Mouse (Mus musculus): ENCODE measurements around the gene Ppil6.

Ppil6 gene

DNA sequence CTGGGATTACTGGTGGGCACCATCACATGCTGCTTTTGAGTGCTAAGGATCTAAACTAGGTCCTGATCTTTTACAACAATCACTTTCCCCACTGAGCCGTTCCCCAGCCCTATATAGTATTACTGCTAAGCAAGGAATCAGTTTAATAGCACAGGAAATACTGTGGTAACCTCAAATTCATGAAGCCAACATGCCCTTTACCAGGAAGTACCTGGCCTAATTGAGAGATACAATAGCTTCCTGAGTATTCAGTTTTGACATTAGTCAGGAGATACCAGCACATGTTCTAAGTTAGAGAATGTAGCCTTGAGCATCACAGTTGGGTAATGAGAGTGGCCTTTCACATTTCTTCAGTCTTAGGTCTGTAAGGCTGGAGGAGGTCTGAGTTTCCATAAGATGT is 46.5 kb downstream of the Ppil6 start:
- no peak for DNase-seq

DNA sequence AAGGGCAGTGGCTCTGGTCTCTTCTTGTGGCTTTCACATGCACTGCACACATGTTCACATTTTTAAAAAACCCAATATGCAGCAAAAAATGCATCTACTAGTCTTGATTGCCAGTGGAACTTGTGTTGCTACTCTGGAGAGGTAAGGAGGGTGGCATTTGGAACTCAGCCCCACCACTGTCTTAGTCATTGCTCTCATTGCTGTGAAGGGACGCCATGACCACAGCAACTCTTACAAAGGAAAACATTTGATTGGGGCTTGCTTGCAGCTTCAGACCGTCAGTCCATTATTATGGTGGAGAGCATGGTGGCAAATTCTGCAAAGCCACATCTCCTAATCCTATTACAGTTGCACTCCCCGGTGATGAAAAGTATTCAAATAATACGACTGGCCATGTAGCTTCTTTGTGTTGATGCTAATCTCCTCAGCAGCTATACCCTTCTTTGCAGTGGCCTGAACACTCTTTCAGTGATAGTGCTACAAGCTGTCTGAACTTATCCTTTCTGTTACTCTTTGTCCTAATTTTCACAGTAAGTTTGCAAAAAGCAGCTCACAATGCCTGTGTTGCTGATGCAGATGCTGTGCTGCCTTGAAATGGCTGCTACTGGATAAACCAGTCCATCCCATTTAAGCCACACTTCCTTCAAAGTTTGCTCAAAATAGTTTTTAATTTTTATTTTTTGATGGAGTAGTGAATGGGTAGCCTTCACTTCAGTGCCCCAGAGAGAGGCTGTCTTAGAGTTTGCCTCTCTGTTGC is 47.2 kb downstream of the Ppil6 start:
- no peak for DNase-seq

DNA sequence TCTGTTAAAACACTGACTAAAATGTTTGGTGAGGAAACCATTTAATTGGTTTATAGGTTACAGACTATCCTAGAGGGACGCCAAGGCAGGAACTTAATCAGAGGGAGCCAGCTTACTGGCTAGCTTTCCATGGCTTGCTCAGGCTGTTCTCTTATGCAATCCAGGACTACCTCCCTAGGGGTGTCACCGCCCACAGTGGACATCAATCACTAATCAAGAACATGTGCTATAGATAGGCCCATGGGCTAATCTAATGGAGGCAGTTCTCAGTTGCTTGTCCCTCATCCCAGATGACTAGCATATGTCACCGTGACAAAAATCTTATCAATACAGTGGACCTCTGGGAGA is 47.7 kb downstream of the Ppil6 start:
- DNase-seq = no peak

DNA sequence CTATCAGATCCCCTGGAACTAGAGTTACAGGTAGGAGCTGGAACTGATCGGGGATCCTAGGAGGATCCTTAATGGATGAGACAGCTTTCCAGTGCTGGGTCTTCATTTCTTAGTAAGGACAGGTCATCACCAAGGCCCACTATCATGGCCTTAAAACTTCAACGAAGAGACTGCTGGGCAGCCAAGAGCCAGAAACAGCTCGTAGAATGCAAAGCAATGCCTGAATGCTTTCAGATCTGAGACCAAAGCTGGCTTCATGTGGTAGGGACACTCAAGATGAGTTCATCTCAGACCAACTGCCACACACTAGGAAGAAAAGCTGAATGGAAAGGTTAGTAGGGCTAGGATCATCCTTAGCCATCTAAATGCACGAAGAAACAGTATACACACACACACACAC is 48.7 kb downstream of the Ppil6 start:
- DNase-seq = no peak

DNA sequence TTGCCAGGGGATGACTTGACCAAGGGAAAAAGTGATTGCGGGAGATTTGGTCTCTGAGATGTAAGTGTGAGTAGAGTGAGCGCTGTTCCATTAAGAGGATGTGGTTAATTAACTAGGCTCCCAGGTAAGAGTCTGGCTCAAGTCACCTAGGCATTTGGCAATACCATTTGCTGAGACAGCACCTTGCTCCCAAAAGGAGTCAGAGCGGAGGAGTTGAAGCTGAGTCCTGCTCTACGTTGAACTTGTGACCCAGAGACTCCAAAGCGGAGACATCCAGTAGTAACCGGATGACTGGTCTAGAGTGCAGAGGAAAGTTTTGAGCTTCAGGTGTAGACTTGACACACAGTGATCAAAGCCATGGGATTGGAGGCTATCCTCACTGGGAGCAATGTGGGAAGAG is 51.8 kb downstream of the Ppil6 start:
- DNase-seq = peak; percentile 21 to 63

DNA sequence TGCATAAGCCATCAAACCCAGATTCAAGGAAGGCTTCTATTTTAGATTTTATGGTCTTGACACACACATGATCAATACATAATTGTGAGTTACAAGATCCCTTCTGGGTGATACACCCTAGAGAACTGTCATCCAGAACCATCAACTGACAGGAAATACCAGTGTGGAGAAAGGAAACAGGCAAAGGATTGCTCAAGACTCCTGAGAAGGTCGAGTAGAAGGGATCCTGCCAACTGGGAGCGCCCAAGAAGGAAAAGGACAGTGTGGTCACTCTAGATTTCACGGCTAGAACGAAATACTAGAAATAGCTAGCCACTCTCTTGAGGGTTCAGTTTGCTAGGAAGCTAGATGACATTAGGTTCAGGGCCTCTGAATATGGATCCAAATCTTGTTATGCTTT is 53.2 kb downstream of the Ppil6 start:
- DNase-seq = no peak

DNA sequence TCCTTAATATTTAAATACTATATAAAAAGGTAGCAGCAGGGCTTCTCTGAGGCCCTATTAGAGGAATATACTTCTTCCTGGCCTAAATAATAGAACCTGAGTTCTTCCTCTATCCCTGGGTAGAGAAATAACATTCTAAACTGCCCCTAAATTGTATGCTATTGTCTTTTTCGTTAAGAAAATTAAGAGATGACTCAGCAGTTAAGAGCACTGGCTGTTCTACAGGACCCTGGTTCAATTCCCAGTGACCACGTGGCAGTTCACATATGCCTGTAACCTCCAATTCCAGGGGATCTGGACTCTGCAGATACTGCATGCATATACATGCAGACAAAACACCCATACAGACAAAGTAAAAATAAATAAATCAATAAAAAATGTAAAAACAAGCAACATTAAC is 53.6 kb downstream of the Ppil6 start:
- no peak for DNase-seq

DNA sequence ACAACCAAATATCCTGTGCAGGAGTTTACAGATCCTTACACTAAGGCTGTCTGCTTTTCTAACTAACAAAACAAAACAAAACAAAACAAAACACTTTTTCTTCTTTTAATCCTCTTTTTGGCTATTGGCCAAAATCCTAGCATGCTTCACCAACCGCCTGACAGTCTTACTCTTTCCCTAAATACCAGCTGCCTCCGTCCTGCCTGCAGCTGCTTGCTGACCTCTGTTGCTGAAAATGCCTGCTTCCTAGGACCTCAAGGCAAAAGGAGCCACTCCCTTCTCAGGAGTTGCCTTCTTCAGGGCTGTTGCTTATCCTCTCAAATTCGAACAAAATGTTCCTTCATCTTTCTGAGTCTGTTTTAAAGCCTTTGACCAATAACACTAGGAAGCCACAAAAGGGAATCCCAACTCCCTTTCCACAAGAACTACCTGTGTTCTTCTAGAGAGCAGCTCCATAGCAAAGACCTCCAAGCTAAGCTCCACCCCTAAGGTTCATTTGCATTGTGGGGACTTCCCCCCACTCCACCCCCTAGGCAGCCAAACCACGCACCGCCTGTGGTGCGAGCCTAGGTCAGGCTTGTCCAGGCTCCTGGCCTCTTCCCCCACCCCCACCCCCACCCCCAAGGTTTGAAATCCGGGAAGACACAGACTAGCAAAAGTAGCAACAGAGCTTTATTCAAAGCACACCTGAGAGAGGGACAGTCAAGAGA is 54.4 kb downstream of the Ppil6 start:
- DNase-seq = peak in 1 of 2 experiments; percentile 46

DNA sequence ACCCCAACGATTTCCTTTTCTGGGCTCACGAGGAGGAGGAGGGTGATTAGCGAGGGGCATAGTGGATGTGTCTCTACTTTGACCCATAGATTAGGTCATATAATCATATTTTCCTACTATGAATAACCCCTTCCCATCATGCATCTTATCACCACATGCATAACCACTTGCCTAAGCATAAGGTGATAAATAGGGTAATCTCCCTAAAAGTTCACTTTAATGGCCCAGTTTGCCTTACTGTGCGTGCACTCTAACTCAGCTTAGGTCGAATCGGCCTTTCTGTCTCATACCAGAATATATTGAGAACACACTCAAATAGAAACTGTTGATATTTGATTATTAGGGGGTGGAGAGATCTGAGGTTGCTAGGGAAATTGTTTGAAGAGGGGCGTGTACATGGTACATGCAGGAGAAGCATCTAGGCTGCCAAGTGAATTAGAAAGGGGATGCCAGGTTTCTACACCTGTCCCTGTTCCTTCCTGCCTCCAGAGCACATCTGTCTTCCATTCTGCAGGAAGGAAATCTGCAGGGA is 55.1 kb downstream of the Ppil6 start:
- no peak for DNase-seq

DNA sequence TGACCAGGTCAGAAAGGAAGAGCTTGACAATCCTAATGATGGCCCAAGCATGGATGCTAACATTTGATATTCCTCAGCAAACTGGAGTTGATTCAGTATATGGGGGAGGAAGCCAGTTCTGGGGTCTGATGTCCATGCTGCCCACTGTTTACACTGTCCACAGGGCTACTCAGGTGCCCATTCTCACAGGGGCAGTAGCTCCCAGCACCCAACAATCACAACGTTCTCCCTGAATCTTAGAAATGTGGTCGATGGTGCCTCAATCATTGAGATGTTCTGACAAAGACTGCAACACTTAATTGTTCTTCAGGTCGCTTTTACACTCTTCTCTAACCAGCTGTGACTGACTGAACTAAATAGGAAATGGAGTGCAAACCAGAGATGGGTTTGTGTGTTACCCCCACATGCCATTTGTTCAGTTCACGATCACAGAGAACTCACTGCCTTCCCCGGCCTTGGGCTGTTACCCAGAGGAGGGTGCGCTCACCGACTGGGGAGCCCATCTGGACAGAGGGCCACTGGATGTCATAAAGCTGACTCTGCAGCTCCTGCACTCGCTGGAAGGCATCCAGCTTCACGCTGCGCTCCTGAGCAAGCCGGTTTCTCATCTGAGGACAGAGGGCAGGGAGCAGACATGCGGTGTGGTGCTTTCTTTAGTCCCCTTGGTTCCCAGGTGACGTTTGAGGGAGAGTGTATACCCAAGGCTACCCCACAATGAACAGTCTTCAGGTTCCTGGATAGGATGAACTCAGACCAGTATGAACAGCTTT is 56.3 kb downstream of the Ppil6 start:
- peak; percentile 81 to 91 for DNase-seq

DNA sequence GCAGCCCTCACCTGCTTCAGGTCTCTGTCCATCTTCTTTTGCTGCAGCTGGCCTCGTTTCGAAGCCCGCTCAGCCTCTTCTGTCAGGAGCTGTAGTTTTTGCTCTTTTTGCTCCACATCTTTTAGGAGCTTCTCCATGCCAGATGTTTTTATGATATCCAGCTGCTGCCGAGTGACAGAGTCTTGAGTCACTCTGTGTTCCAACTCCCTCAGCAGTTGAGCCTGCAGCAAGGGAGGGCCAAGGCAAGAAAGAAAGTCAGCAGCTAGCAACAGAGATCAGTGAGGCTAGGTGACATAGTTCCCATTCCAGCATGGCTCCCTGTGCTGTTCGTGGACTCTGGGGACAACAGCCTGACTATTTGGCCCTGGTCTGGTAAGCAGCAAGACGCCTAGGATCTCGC is 60.5 kb downstream of the Ppil6 start:
- no peak for DNase-seq

DNA sequence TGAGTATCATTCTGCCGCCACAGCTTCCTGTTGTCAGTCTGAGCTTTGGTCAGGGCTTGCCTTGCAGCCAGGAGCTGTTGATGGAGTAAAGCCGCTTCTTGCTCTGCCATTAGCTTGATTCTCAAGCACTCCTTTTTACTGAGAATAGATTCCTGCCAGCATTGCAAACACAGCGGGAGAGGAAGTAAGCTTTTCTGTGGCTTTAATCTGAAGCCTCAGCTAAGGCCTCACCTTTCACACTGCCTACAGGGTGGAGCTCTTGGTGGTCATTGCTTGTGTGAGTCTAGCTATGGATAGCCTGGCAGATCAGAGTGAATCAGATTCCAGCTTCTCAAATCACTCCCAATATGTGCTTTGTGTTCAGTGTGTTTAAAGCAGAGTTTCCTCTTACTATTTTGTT is 62.1 kb downstream of the Ppil6 start:
- DNase-seq = no peak

DNA sequence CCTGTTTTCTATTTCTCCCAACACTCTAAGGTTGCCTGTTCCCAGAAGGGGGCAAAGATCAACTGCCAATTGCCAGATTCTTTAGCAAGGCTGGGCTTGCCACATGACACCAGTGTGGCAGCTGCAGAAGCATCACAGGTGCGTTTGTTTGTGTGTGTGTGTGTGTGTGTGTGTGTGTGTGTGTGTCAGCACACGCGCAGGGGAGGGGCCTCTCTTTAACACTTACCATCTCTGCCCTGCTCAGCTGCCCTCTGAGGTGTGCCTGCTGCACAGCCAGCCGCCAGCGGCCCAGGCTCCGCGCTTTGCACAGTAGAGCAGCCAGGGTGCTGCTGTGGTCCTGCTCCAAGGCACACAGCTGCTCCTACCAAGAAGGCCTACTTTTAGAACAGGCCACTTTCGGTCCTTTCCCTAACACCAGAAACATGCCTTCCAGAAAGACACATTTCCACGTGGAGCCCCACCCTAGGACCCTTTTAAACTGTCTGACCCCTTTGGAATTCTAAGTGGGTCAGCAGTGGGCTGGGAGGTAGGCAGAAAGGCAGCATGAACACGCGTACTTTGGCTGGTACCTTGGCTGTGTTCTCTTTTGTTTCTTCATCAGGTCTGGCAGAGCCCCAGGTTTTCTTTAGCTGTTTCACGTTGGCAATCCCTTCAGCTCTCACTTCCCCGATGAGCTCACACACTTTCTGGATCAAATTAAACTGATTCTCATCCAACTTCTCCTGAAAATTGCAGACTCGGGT is 62.8 kb downstream of the Ppil6 start:
- DNase-seq = peak; percentile 78 to 88

DNA sequence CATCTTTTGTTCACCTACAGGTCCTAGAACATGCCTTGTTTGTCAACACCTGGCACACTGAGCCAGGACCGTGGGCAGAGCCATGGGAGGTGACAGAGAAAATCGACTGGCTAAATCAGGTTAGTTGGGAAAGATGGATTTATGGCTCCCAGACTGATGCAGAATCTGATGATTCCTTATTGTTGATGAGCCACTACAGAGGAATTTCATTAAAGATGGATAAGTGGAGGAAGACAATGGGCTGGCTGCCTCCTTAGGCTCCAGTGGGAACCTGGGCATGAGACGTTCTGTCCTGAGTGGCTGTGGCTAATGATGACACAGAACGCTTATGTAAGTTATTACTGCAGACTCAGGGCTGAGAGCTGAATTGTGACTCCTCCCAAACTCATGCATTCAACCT is 63.5 kb downstream of the Ppil6 start:
- DNase-seq = no peak

DNA sequence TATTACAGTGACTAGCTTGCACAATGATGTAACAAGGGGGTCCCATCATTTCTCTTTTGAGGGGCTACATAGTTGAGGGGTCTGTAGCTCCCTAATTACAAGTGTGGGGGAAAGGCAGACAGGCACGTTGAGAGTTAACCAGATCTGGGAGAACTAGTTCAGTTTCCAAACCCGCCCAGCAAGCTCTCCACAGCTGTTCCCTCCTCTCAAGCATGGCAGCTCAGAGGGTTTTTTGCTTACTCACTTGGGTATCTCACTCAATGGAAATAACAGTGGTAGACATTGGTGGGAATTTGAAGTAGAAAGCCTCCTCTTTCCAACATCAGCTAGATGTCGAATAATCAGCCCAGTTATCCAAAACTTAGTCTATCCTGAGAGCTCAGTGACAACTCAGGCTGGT is 64.8 kb downstream of the Ppil6 start:
- DNase-seq = no peak

DNA sequence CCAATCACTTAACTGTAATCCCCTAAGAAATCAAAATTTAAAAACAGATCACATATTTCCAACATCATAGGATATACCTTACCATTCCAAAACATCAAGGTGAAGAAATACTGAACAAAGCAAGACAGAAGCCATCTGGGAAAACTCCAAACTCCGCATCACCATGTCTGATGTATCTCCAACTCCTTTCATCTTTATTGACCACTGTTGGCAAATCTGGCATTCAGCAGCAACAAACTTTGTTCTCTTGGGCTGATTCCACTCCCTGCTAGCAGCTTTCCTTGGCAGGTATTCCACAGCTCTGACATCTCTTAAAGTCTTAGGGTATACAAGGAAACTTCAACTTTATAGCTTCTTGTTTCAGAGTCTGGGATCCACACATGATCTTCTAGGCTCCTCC is 68.2 kb downstream of the Ppil6 start:
- DNase-seq = no peak

DNA sequence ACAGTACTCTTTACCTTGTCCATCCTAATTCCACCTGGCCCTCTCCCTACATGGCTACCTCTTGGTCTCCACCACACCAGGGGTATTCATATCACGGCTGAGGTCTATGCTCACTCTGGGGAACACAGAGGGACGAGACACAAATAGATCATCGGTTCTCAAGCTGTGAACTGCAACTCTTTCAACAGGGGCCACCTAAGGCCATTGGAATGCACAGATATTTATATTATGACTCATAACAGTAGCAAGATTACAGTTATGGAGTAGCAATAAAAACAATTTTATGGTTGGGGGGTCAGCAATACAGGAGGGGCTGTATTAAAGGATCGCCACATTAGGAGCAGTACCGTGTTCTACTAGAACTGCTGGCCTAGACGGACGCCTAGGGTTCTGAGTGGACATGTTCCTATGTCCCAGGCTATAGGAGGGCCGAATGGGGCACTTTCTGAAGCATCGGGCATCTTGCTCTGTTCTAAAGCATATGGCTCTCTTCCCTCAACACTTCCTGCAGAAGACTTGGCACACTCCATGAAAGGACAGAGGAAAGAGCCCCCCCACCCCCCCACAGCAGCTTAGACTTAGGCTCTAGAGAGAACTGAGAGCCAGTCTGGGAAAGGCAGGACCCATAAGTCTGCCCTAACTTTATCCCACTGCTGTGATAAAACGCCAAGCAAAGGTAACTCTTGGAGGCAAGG is 71.6 kb downstream of the Ppil6 start:
- no peak for DNase-seq

All from kidney, postnatal 25 days (tissue).